Mouse (Mus musculus): ENCODE measurements around the gene Nipal1.
A peak's percentile ranks its signal among the peaks of the same experiment; 100 is the strongest.

Nipal1 gene

GRCm38 (mm10) chr5:72666428-72666827 lies 18.8 kb downstream of the Nipal1 start:
- DNase-seq = no peak

- DNase-seq = no peak
Measured at GRCm38 (mm10) chr5:72668351-72668750, 20.8 kb downstream of the Nipal1 start.

GRCm38 (mm10) chr5:72671017-72671699 lies 23.6 kb downstream of the Nipal1 start:
- no peak for DNase-seq

GRCm38 (mm10) chr5:72674994-72675542 lies 27.5 kb downstream of the Nipal1 start:
- no peak for DNase-seq

GRCm38 (mm10) chr5:72681451-72681850 lies 33.9 kb downstream of the Nipal1 start:
- DNase-seq = no peak

GRCm38 (mm10) chr5:72689556-72689955 lies 42.0 kb downstream of the Nipal1 start:
- DNase-seq = no peak

- no peak for DNase-seq
Measured at GRCm38 (mm10) chr5:72690516-72690915, 42.9 kb downstream of the Nipal1 start.

GRCm38 (mm10) chr5:72694684-72695083 lies 47.1 kb downstream of the Nipal1 start:
- DNase-seq = no peak

- DNase-seq = no peak
Measured at GRCm38 (mm10) chr5:72696491-72696890, 48.9 kb downstream of the Nipal1 start.

- no peak for DNase-seq
Measured at GRCm38 (mm10) chr5:72698343-72698742, 50.7 kb downstream of the Nipal1 start.

GRCm38 (mm10) chr5:72698818-72699499 lies 51.4 kb downstream of the Nipal1 start:
- no peak for DNase-seq

- DNase-seq = no peak
Measured at GRCm38 (mm10) chr5:72699500-72699818, 51.9 kb downstream of the Nipal1 start.

- DNase-seq = no peak
Measured at GRCm38 (mm10) chr5:72702202-72702601, 54.6 kb downstream of the Nipal1 start.

GRCm38 (mm10) chr5:72706095-72706494 lies 58.5 kb downstream of the Nipal1 start:
- no peak for DNase-seq

- no peak for DNase-seq
Measured at GRCm38 (mm10) chr5:72706722-72707121, 59.1 kb downstream of the Nipal1 start.

GRCm38 (mm10) chr5:72709451-72709850 lies 61.9 kb downstream of the Nipal1 start:
- DNase-seq = no peak

GRCm38 (mm10) chr5:72709976-72710375 lies 62.4 kb downstream of the Nipal1 start:
- DNase-seq = no peak

GRCm38 (mm10) chr5:72710572-72711278 lies 63.1 kb downstream of the Nipal1 start:
- peak; percentile 5 for DNase-seq

- DNase-seq = no peak
Measured at GRCm38 (mm10) chr5:72720587-72720986, 73.0 kb downstream of the Nipal1 start.

Data from cerebellum, adult 9-11 months (tissue).